Mouse (Mus musculus) T-cell, adult 2 months (primary cell): Measurements from ENCODE around the gene Cdk6.
"Not testable (repeated sequence)": the region's sequence is repeated elsewhere in the genome, so short reads cannot be mapped to it uniquely, and the experiment has no call there.

Experiments used
- DNase-seq: peaks from one replicate; pipeline ENCODE4 v3.0.0; 2022; ENCODE audit warnings: low spot score

The Cdk6 gene

GRCm38 (mm10) chr5:3380692-3381233 lies 39.5 kb downstream of the Cdk6 start:
- no peak for DNase-seq

DNA sequence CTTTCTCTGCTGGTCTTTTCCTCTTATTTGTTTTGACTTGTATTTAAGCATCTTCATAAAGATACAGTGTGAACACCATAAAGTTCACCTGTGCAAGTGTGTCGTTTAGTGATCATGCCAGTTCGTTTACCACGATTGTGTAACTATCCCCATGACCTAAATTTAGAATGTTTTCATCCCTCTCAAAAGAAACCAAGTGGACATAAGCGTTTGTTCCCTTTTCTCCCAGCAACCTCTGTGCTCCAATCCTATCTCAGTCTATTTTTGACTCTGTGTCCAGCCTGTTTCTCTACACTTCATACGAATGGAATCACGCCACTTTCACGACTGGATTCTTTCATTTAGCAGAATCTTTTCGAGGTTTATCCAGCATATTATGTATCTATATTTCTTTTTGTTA lies 40.5 kb downstream of the Cdk6 start:
- no peak for DNase-seq

- DNase-seq: no peak
Measured at GRCm38 (mm10) chr5:3382343-3383040, 41.2 kb downstream of the Cdk6 start.

DNA sequence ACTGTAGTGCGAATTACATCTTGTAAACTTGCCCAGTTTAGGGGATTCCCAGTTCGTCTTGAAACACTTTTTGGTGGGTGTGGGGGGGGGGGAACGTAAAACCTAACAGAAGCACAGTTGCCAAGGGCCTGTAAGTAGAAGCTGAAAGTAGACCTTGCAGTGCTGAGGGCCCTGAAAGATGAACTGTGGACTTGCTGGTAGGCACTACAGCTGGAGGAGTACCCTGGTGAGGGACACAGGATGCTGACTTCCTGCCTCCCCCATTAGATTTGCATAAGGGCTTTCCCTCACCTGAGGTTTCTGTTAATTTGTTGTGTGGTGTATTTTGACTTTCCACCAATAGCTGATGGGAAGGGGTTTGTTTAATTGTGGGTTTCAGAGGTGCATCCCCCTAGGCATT lies 42.3 kb downstream of the Cdk6 start:
- peak; percentile 47 for DNase-seq

- no peak for DNase-seq
Measured at GRCm38 (mm10) chr5:3385078-3385477, 43.8 kb downstream of the Cdk6 start.

DNA sequence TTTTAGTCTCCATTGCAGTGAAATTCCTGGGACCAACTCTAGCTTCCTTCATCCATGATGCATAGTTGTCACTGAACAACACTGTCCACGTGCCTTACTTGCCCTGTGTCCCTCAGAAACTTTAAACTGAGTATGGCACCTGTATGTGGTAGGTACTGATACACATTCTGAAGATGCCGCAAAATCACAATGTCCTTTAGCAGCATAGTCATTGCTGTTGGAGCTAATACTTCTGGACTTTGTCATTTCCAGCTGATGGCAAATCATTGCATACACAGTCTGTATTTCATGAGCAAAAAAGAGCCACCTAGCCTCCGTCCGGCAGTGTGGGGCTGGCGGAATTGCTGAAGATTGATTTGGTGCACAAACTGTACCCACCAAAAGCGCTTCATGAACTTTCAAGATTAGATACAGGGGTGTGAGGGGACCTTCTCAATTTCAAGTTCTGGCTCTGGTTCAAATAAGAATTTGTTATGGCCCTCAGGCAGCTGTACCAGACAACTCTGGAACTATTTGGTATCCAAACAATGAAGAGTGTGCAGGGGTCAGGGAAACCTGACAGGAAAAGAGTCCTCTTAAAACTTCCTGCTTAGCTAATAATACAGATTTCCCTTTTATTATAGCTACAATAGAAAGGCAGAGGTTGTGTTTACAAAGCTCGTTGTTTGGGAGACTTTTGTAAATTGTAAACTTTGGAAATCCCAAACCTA lies 44.9 kb downstream of the Cdk6 start:
- DNase-seq: no peak

DNA sequence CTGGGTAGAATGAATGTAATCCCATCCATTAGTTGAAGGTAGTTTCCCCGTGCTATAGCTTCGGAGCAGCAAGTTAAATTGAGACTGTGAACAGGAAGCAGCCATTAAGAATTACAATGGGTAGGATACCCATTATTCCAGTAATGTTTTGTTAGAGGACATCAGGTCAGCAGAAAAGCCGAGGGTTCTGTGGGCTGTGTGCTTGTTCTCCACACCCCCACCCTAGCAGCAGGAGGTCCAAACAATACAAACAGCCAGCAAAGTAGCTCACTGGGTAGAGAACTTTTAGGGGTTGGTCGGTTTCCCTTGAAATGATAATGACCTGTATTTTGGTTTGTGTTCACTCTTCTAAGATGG lies 45.4 kb downstream of the Cdk6 start:
- DNase-seq: no peak

DNA sequence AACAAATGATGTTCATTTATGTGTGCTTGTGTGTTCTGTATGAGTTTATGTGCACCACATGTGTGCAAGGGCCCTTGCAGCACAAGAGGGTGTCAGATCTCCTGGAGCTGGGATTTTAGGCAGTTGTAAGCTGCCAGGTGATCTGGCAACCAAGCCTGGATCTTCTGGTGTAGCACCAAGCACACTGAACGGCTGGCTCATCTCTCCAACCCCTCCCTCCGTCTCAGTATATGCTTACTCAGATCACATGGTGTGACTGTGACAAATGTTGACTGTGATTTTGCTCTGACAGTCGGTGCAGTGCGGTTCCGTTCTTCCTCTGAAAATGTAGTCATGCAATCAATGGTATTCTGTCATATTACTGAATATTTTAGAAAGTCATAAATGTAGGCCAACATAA lies 45.9 kb downstream of the Cdk6 start:
- DNase-seq: no peak

- no peak for DNase-seq
Measured at GRCm38 (mm10) chr5:3392856-3393255, 51.6 kb downstream of the Cdk6 start.

- no peak for DNase-seq
Measured at GRCm38 (mm10) chr5:3394145-3394544, 52.9 kb downstream of the Cdk6 start.

DNA sequence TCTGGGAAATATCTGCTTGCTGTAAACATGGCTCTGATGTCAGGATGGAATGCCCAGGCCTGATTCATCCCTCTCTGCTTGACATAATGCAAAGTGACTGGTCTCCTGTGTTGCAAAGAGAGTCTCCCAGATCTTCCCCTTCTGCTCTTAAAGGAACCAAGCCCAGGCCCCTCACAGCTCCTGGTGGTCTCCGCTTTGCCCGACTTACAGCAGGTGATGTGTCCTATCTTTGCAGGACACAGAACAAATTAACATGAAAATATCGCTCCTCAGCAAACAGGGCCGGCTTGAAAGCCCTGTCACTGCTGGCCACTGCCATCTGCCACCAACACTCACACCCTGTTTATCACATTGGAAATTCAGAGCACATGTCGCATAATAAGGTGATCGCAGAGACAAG lies 53.7 kb downstream of the Cdk6 start:
- no peak for DNase-seq

DNA sequence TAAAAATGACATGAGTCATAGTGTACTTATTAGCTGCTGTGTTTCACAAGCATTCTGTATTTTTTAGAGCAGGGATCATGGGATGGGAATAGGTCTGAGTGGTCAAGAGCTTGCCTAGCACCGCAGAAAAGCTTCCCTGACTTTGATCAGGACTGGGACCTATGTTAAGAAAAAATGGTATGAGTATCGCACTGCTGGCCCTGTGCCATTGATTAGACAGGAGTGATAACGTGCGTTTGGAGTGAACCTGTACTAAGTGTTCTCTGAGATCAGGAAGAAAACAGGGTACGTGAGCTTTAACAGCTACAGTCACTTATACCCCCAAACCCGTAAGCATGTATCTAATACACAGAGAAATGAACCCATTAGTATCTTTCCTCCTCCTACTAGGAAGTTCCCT lies 54.9 kb downstream of the Cdk6 start:
- DNase-seq: no peak

DNA sequence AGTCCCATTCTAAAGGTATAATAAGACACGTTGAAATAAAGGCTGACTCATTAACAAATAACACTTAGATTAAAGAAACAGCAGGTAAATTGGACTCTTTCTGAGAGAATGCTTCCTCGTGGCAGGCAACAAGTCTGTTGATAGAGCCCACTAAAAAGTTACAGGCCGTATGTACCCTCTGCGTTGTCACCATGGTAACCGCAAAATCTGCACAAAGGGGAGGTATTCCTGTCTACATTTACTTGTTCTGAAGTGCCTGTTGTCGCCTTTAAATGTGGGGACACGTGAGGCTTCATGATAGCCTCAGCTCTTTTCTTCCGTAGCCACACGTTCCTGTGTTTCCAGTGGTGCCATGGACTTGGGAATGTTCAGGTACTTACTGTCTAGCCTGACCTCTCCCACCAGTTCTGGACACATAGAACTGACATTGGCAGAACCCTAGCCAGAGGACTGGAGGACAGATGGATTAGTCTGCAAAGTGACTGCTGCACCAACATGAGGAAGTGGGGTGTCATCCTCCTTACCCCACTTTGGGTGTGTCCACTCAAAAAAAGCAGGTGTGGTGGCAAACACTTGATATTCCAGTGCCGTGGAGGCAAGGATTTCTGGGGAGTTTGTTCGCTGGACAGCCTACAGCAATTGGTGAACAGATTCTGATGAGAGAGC lies 55.8 kb downstream of the Cdk6 start:
- no peak for DNase-seq

- DNase-seq: no peak
Measured at GRCm38 (mm10) chr5:3399784-3400494, 58.7 kb downstream of the Cdk6 start.

DNA sequence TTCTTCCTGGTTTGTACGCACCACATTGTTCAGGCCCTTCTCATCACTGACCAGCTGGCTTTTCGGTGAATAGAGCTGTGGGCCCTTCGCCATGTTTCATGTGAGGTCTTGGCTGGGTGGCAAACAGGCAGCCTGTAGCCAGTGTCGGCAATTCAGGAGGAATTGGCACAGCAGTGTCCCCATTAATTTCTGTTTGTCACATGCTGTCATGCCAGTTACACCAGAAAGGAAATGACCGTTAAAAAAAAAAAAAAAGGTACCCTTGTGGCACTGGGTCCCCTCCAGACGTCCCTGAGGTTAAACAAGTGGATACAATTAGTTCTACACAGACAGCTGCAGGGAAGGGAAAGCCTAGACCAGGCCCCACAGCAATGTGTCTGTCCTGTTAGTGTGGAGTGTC lies 63.8 kb downstream of the Cdk6 start:
- DNase-seq: no peak

DNA sequence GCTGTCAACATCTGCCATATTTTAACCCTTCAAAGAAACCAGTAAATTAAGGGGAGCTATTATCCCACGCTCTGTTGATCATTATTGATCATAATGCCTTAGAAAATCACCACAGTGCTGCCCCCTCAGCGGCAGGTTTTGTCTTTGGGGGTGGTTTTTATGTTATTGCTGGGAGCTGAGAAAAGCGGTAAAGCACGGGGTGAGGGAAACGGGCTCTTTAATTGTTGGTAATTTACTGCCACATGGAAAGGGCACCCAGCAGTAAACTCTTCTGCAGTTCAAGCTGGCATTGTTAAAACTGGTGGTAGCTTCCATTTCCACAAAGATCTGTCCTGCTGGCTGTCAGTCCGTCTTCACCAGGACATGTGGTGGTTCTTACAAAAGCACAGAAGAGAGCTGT lies 64.2 kb downstream of the Cdk6 start:
- no peak for DNase-seq

GRCm38 (mm10) chr5:3407926-3408325 lies 66.6 kb downstream of the Cdk6 start:
- no peak for DNase-seq

DNA sequence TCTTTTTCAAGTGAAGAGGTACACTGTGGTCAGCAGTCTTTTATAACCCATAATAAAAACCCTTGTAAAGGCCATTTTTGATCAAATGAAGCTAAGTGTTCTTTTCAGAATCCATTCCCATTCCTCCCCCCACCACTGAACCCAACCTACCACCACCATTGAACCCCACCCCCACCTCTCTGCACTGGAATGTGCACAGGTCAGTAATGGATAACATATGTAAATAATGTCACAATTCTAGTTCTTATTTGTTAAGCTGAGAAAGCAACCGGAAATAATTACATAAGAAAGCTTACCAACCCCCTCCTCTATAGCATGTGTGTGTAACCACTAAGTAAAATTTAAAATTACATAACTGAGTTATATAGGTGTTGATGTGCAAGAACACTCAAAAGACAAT lies 76.9 kb downstream of the Cdk6 start:
- not testable (repeated sequence) for DNase-seq

DNA sequence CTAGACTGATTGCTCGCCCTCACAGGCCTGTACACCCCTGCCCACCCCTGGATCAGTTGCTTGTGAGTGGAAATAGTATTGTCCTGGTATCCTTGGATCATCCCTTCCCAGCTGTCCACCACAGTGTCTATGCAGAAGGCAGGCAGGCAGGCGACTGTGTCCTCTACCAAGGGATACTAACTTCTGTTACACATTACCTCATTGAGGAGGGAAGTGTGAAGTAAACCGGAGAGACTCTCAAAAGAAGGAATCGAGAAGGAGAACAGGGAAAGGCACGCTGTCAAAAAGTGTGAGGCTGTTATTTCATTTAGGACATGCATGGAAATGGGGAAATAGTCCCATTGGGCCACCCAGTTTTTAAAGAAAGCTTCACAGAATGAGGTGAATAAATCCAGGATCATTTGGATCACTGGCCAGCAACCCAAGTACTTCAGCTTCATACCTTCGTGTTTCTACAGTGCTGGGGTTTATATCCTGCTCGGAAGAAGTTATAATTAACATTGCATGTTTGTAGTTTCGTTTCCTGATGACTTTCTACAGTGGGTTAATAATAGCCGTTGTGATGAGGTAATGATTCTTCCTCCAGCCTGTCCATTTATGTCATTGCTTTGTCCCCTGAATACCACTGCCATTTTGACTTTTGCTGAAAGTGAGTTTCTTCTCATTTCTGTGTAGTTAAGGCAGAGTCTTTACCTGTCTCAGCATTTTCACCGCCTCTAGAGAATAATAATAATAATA lies 79.0 kb downstream of the Cdk6 start:
- DNase-seq: no peak

DNA sequence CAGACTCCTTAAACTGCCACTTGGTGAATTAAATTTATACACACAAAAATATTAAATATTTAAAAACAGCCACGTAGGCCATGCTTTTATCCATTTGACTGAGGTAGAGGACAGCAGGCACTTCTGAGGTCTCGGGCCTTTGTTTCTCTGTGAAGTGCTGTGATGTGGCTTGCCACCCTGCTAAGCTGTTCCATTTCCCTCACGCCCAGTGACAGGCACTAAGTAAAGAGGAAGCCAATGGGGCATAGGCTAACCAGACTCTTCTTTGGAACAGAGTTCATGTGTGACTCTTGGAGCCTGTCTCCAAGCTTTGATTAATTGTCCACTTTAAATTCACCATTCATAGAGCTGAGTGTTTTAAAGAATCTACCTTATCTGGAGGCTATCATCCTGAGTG lies 79.5 kb downstream of the Cdk6 start:
- peak; percentile 28 for DNase-seq

GRCm38 (mm10) chr5:3433131-3433700 lies 91.9 kb downstream of the Cdk6 start:
- DNase-seq: not testable (repeated sequence)
